Mouse (Mus musculus) lung, embryonic 15.5 days (tissue): ENCODE data around the gene Adra1d. TPM values are rescaled to one million over a fixed set of nuclear protein-coding genes. Genes with fewer than 3 reads are reported as not detected.

Source experiments
- ATAC-seq: fragments of 200-750 bp; cut with Nextera tagmentation; 2 replicates; pipeline ENCODE4 v1.8.0; 2017; ENCODE audit warnings: moderate number of reproducible peaks, borderline replicate concordance; ENCODE audit not compliant: low FRiP score, low TSS enrichment; ENCODE audit errors: extremely low read depth
- H3K27ac ChIP-seq: fragments of 300-500 bp; sonication (generic); 2 replicates; pipeline ENCODE4 v1.5.1; 2015; ENCODE audit warnings: moderate library complexity, mild to moderate bottlenecking, inconsistent platforms
- H3K27me3 ChIP-seq: fragments of 300-500 bp; sonication (generic); 2 replicates; pipeline ENCODE4 v1.6.1; 2015; ENCODE audit warnings: inconsistent platforms
- H3K36me3 ChIP-seq: fragments of 300-500 bp; sonication (generic); 2 replicates; pipeline ENCODE4 v1.6.1; 2015; ENCODE audit warnings: inconsistent platforms
- H3K4me1 ChIP-seq: fragments of 300-500 bp; sonication (generic); 2 replicates; pipeline ENCODE4 v1.6.1; 2015; ENCODE audit warnings: inconsistent platforms
- H3K4me2 ChIP-seq: fragments of 300-500 bp; sonication (generic); 2 replicates; pipeline ENCODE4 v1.6.1; 2015; ENCODE audit warnings: inconsistent platforms, mild to moderate bottlenecking, moderate library complexity
- H3K4me3 ChIP-seq: fragments of 300-500 bp; sonication (generic); 2 replicates; pipeline ENCODE4 v1.5.1; 2015; ENCODE audit warnings: mild to moderate bottlenecking, inconsistent platforms
- H3K9ac ChIP-seq: fragments of 300-500 bp; sonication (generic); 2 replicates; pipeline ENCODE4 v1.6.1; 2015; ENCODE audit warnings: inconsistent platforms
- H3K9me3 ChIP-seq: fragments of 300-500 bp; sonication (generic); 2 replicates; pipeline ENCODE4 v1.6.1; 2016; ENCODE audit warnings: inconsistent platforms
- WGBS: fragments of 180-500 bp; shearing (Covaris S2); methylation state at CpG from one replicate; pipeline ENCODE4 v1.1.7; 2015; 5-methylcytosine and 5-hydroxymethylcytosine counted together
- polyA plus RNA-seq: library from polyadenylated mRNA; unstranded; fragments of >200 nt; fragmentation: Nextera tagmentation; extraction: Ambion mirVana; gene quantifications from 2 replicates; pipeline ENCODE4 v1.2.1, GENCODE M21; 2015

Gene Adra1d
- polyA plus RNA-seq, 1 experiment from 2014 or later, result 3.4 TPM

DNA sequence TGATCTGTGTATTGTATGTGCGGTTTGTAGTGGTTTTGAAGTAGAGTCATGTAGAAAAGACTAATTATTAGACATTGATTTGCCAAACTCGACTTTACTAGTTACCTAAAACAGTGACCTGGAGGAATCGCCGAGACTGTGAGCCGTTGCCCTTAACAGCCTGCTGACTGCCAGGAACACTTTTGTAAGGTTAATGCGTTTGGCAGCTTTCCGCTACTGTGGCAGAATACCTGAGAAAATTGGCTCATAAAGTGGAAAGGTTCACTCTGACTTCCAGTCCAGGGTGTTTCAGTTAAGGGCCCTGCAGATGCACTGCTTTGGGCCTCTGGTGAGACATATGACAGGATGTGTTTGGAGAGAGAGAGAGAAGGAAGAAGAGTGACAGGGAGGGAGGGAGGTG is 30.8 kb downstream of the Adra1d start:
- H3K9ac ChIP-seq, result no peak overlapping the region
- H3K4me2 ChIP-seq, result no peak overlapping the region
- no peaks in the 10 kb centered on the region for H3K27me3 ChIP-seq
- no peak overlapping the region for H3K4me3 ChIP-seq
- H3K27ac ChIP-seq, result no peak overlapping the region
- H3K4me1 ChIP-seq, result 0 out of 2 replicates have a peak, but pooled peaks cover 2% of the 10 kb centered on the region
- no peak for ATAC-seq
- H3K9me3 ChIP-seq, result no peaks in the 10 kb centered on the region
- no peaks in the 10 kb centered on the region for H3K36me3 ChIP-seq
- 81% methylated on average over 7 of the region's 7 CpGs for WGBS

DNA sequence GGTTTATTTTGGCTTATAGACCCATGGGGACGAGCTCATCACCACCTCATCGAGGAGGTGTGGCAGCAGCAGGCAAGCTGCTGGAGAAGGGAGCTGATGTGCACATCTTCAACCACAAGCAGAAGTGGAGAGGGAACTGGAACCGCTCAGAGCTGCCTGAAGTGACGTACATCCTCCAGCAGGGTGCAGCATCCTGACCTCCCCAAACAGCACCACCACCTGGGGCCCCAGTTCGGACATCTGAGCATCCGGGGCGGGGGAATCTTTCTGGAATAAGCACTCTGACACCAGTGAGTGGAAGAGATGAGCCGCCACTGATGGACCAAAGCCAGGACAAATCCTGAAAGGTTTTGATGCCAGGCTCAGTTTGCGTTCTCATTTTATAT is 31.5 kb downstream of the Adra1d start:
- Histone ChIP-seq H3K36me3 (no peaks in the 10 kb centered on the region), H3K27me3 (no peaks in the 10 kb centered on the region), H3K4me1 (0 out of 2 replicates have a peak, but pooled peaks cover 2% of the 10 kb centered on the region), H3K4me2 (no peak overlapping the region), H3K9ac (no peak overlapping the region), H3K9me3 (no peaks in the 10 kb centered on the region), H3K27ac (no peak overlapping the region), H3K4me3 (no peak overlapping the region)
- ATAC-seq, result 0 out of 2 replicates have a peak, but pooled peaks have one; percentile 19
- 19% methylated on average over 9 of the region's 9 CpGs for WGBS

DNA sequence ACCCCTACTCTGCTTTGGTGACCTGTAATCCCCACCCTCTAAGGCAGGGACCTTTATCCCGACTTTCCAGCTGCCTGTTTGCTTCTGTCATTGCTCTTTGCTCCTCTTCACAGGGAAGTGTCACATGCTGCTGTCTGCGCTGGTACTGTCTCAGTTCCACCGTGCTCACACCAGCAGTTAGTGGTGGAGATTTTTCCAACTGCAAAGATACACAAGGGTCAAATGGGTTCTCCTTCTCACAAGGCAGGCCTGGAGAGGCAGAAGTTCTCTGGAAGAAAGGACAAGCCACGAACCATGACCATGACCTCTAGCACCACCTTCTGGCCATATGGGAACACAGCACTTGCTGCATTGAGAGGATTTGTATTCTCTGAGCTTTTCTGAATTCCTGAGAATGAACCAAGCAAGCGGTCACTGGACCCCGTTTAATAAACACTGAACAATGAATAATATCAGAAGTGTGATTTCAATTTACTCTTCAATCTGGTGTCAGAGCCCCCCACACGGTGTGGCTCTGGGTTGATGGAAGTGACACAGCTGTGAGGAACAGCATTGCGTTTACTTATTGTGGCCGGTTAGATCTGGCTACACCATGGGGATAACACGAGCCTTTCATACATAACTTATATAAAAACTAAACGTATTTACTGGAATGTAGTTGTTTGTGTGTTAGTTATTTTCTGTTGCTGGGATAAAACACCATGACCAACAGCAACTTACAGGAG is 32.0 kb downstream of the Adra1d start:
- Histone ChIP-seq H3K27ac (no peak overlapping the region), H3K36me3 (no peaks in the 10 kb centered on the region), H3K4me1 (0 out of 2 replicates have a peak, but pooled peaks cover 2% of the 10 kb centered on the region), H3K4me3 (no peak overlapping the region), H3K9me3 (no peaks in the 10 kb centered on the region), H3K9ac (no peak overlapping the region), H3K4me2 (no peak overlapping the region), H3K27me3 (no peaks in the 10 kb centered on the region)
- WGBS, result 25% methylated on average over 11 of the region's 11 CpGs
- peak; percentile 24; the same call in 1 of the 2 replicates for ATAC-seq

DNA sequence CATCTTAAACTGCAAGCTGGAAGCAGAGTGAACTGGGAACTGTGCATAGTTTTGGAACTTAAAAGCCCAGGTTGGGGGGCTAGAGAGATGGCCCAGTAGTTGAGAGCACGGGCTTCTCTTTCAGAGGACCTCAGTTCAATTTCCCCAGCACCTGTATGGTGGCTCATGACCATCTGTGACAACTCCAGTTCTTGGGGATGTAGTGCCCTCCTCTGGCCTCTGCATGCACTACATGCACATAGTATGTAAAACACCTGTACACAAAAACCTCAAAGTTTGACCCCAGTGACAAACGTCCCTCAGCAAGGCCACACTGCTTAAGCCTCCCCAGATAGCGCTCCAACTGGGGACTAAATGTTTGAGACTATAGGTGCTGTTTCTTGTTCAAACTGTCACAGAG is 35.0 kb downstream of the Adra1d start:
- Histone ChIP-seq H3K27me3 (no peaks in the 10 kb centered on the region), H3K9ac (no peak overlapping the region), H3K4me3 (no peak overlapping the region), H3K4me2 (no peak overlapping the region), H3K27ac (no peak overlapping the region), H3K4me1 (0 out of 2 replicates have a peak, but pooled peaks cover 2% of the 10 kb centered on the region), H3K9me3 (no peaks in the 10 kb centered on the region), H3K36me3 (no peaks in the 10 kb centered on the region)
- 37% methylated on average over 3 of the region's 3 CpGs for WGBS
- no peak for ATAC-seq

DNA sequence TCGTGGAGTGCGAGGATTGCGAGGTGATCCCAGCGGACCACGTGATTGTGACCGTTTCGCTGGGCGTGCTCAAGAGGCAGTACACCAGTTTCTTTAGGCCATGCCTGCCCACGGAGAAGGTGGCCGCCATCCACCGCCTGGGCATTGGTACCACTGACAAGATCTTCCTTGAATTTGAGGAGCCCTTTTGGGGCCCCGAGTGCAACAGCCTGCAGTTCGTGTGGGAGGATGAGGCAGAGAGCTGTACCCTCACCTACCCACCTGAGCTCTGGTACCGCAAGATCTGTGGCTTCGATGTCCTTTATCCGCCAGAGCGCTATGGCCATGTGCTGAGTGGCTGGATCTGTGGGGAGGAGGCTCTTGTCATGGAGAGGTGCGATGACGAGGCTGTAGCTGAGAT is 41.3 kb downstream of the Adra1d start:
- no peak overlapping the region for H3K27ac ChIP-seq
- H3K36me3 ChIP-seq, result no peaks in the 10 kb centered on the region
- H3K9me3 ChIP-seq, result no peaks in the 10 kb centered on the region
- H3K4me1 ChIP-seq, result no peaks in the 10 kb centered on the region
- ATAC-seq, result no peak
- WGBS, result 95% methylated on average over 19 of the region's 19 CpGs
- no peak overlapping the region for H3K4me2 ChIP-seq
- H3K4me3 ChIP-seq, result no peak overlapping the region
- H3K9ac ChIP-seq, result no peak overlapping the region
- H3K27me3 ChIP-seq, result no peaks in the 10 kb centered on the region

DNA sequence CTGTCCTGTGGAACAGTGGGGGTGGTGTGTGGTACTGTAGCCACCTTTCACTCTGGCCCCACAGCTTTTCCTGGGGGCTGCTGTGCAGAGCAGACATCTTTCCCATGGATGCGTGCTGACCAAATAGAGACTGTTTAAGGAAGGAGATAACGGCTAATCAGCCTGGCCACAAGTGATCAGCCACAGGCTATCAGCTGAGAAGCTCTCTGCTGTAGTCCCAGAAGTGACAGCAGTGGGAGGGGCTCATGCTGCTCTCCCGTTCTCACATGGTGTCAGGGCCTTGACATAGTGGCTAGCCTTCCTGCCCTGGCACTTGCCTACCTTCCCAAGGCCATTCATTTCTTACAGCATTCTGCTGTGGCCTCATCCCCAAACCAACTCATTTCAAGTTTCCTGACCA is 43.3 kb downstream of the Adra1d start:
- Histone ChIP-seq H3K4me3 (no peak overlapping the region), H3K27me3 (no peaks in the 10 kb centered on the region), H3K9ac (no peak overlapping the region), H3K27ac (no peak overlapping the region), H3K4me1 (no peaks in the 10 kb centered on the region), H3K9me3 (no peaks in the 10 kb centered on the region), H3K4me2 (no peak overlapping the region), H3K36me3 (no peaks in the 10 kb centered on the region)
- ATAC-seq, result no peak
- WGBS, result 10% methylated on average over 3 of the region's 3 CpGs

DNA sequence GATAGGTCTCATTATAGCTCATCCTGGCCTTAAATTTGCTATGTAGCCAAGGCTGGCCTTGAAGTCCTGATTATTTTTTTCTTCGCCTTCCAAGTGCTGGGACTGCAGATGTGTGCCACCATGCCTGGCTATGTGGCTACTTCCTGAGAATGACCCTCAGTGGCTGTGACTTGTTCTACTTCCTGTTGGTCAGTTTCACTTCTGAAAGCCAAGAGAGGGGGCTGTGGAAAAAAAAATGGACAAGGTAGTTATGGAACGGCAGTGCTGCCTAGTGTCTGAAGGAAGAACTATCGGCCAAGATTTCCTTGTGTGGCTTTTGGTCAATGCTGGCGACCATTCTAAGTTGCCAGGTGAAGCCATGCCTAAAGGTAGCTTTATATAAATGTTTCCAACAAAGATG is 44.5 kb downstream of the Adra1d start:
- Histone ChIP-seq H3K9me3 (no peaks in the 10 kb centered on the region), H3K4me2 (no peak overlapping the region), H3K36me3 (no peaks in the 10 kb centered on the region), H3K27ac (no peak overlapping the region), H3K4me1 (no peaks in the 10 kb centered on the region), H3K9ac (no peak overlapping the region), H3K27me3 (no peaks in the 10 kb centered on the region), H3K4me3 (no peak overlapping the region)
- ATAC-seq, result no peak
- WGBS, result 84% methylated on average over 4 of the region's 4 CpGs

DNA sequence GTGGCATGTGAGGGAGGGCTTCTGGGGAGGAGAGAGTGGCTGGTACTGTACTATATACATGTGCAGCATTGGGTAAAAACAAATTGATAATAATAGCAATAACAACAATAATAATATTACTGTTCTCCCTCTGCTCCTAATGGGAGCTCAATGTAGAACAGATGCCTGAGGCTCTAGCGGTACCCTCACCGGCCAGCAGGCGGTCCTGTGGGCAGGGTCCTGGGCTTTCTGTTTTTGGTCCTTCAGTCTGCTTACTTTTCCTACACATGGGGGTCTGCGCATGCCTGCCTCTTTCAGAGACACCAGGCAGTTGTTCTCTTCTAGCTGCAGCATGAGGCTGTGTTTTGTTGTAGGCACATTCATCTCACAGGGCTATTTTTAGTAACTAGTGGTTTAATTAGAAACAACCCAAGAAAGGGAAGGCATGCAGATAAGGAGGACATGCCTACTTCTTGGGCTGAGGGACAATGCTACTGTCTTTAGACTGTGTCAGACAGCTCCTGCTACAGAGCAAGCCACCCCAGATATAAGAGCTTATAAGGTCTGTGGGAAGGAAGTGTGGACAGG is 47.9 kb downstream of the Adra1d start:
- ATAC-seq, result no peak
- Histone ChIP-seq H3K4me1 (peaks cover 14% of the 10 kb centered on the region), H3K4me3 (no peak overlapping the region), H3K4me2 (no peak overlapping the region), H3K27me3 (no peaks in the 10 kb centered on the region), H3K9ac (no peak overlapping the region), H3K9me3 (no peaks in the 10 kb centered on the region), H3K27ac (no peak overlapping the region), H3K36me3 (no peaks in the 10 kb centered on the region)
- 74% methylated on average over 4 of the region's 4 CpGs for WGBS

DNA sequence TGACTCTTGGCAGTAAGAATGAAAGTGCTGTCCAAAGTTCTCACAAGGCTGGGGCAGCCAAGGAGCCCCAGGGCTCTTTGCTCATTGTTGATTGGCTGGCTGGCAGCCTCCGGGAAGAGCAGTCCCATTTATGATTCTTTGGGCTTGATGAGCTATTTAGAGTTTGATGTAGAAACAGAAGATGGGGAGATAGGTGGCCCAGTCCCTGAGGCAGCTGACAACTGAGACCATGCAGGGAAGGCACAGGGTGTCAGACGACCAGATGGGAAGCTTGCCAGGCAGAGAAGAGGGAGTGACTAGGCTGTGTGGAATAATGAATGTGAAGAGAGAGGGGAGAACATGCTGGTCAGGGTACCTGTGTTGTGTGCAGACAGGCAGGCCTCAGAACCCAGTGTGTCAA is 48.6 kb downstream of the Adra1d start:
- no peak overlapping the region for H3K4me2 ChIP-seq
- no peaks in the 10 kb centered on the region for H3K9me3 ChIP-seq
- no peaks in the 10 kb centered on the region for H3K36me3 ChIP-seq
- ATAC-seq, result no peak
- 35% methylated on average over 2 of the region's 2 CpGs for WGBS
- no peak overlapping the region for H3K9ac ChIP-seq
- no peak overlapping the region for H3K27ac ChIP-seq
- H3K4me3 ChIP-seq, result no peak overlapping the region
- no peaks in the 10 kb centered on the region for H3K27me3 ChIP-seq
- peaks cover 18% of the 10 kb centered on the region for H3K4me1 ChIP-seq

DNA sequence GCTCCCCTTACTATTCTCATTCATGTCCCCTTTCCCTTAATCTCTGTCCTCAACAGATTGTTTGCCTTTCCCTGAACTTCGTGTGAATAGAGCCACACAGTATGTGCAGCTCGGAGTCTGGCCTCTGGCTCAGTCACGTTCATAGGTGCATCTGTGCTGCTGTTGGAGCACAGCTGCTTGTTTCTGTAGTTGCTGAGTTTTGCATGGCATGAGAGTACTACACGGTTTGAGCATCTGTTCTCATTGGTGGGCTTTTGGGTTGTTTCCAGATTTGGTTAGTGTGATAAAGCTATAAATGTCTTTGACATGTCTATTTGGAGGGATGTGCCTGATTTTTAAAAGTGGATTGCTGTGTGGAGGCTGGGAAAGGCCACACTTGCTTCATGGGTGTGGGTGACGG is 51.6 kb downstream of the Adra1d start:
- Histone ChIP-seq H3K27me3 (no peaks in the 10 kb centered on the region), H3K4me2 (no peak overlapping the region), H3K9me3 (no peaks in the 10 kb centered on the region), H3K9ac (no peak overlapping the region), H3K27ac (no peak overlapping the region), H3K36me3 (no peaks in the 10 kb centered on the region), H3K4me3 (no peak overlapping the region), H3K4me1 (peaks cover 40% of the 10 kb centered on the region)
- 61% methylated on average over 5 of the region's 5 CpGs for WGBS
- ATAC-seq, result no peak

DNA sequence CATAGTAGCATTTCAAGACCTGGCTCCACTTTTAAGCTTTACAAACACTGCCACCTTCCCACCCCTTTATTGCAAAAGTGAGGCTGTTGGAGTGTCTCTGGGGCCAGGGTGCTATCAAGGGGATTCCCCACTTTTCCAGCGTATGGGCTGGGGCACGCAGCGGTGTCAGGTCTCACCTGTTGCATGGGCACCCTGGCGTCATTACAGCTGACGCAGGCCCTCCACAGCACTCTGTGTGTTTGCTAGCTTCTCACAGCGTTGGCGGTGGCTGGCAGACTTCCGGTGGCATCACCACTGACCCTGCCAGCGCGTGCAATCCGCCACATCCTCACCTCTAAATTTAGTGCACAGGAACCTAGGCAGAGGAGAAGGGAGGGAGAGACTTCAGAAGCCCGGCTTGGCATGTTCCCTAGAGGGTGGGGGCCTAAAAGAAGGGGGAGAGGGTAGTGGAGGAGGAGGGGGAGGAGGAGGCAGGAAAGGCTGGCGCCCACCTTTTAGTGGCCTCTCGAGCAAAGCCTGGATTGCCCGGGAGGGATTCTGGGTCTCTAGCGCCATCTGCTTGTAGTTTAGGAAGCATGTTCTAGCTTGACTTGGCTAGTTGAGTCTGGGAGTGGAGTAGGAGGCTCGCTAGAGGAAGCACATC is 52.3 kb downstream of the Adra1d start:
- peak; percentile 63 for ATAC-seq
- 13% methylated on average over 17 of the region's 17 CpGs for WGBS
- peaks cover 44% of the 10 kb centered on the region for H3K4me1 ChIP-seq

DNA sequence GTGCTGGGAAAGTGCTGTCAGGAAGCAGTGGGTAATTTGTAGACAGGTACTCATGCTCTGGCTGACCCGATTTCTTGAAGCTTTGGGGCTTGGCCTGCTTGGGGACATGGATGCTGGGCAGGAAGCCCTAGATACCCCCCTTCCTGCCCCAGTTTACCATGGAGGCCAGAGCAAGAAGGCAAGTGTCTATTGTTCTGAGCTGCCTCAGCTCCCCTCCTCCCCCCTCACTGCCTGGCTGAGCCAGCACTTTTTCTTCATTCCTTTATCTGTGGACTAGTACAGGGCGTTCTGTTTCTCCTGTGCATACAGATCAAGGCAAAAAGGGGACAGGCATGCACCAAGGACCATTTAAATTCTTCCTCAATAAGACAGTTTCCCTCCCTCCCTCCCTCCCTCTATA is 53.6 kb downstream of the Adra1d start:
- Histone ChIP-seq H3K27me3 (no peaks in the 10 kb centered on the region), H3K4me3 (no peak overlapping the region), H3K9me3 (no peaks in the 10 kb centered on the region), H3K9ac (no peak overlapping the region), H3K4me2 (no peak overlapping the region), H3K27ac (no peak overlapping the region), H3K36me3 (no peaks in the 10 kb centered on the region), H3K4me1 (peaks cover 44% of the 10 kb centered on the region)
- ATAC-seq, result no peak
- 45% methylated on average over 2 of the region's 2 CpGs for WGBS

More for the DNA sequence above, 52.3 kb downstream of the Adra1d start:
- no peaks in the 10 kb centered on the region for H3K9me3 ChIP-seq
- H3K9ac ChIP-seq, result peak overlapping the region; percentile 22; the same call in 1 of the 2 replicates
- no peaks in the 10 kb centered on the region for H3K36me3 ChIP-seq
- no peaks in the 10 kb centered on the region for H3K27me3 ChIP-seq
- H3K4me3 ChIP-seq, result peak overlapping the region; percentile 28
- H3K4me2 ChIP-seq, result peak overlapping the region; percentile 62
- H3K27ac ChIP-seq, result peak overlapping the region; percentile 63
